Mouse (Mus musculus): ENCODE results near the gene Zic2. TPM values are rescaled to one million over a fixed set of nuclear protein-coding genes. Genes with fewer than 3 reads are reported as not detected.

Zic2 gene
- total RNA-seq, 2 experiments from 2014 or later, result not detected

DNA sequence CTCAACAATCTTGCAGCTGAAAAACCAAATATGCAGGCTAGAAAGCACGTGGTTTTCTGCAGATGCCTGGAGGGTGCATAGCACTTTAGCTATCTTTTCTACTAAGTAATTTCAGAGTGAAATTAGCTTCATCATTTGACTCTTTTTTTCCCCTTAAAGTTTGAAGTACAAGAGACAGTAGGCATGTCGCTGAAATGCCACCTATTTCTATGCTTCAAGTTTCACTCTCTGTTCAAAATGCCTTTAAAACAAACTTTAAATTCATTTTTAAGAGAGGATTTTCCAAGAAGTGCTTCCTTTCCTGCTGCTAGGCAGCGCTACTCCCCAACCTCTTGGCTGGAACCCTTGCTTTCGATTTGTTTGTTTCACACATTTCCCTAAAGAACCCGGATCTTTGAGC is 13.8 kb downstream of the Zic2 start:
- DNase-seq, result peak in 1 of 2 experiments; percentile 40
- intact Hi-C loops (cut with DNase I), result loop anchor here (2.0 to 5.0 kb wide), 2 partner anchors 14 to 43 kb away; partner anchors contain the start of genes Pcca and Zic2

DNA sequence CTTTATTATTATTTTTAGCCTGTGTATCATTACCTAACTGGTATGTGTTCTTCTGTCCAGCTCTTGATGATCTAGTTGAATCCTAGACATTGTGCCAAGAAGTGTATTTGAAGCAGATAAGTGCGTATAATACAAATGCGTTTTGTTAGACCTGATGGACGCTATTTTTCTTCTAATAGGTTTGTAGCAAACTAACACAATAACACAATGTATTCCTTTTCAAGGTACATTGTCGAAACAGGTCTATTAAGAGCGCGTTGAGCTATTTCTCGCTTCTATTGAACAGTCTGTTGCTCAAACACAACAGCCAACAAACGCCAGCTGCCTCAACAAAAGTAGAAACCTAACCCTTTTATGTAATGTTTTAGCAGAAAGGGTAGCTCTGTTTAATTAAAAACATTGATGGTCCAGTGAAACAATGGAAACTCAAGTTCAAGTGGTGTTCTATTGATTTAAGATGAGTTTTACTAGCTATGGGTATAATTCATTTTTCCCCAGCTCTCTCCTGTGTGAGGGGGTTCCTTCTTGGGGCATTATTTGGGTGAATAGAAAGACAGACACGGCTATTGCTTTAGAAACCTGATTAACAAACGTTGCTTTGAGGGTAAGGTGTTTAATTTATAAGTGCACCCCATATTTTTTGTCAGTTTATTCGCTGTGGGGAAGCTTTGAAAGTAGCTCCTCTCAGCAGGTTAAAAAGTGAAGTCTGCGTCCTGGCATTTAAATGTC is 14.6 kb downstream of the Zic2 start:
- intact Hi-C loops (cut with DNase I), result loop anchor here (2.0 to 5.0 kb wide), 3 partner anchors 15 to 387 kb away; partner anchors contain the start of genes Pcca and Zic2

DNA sequence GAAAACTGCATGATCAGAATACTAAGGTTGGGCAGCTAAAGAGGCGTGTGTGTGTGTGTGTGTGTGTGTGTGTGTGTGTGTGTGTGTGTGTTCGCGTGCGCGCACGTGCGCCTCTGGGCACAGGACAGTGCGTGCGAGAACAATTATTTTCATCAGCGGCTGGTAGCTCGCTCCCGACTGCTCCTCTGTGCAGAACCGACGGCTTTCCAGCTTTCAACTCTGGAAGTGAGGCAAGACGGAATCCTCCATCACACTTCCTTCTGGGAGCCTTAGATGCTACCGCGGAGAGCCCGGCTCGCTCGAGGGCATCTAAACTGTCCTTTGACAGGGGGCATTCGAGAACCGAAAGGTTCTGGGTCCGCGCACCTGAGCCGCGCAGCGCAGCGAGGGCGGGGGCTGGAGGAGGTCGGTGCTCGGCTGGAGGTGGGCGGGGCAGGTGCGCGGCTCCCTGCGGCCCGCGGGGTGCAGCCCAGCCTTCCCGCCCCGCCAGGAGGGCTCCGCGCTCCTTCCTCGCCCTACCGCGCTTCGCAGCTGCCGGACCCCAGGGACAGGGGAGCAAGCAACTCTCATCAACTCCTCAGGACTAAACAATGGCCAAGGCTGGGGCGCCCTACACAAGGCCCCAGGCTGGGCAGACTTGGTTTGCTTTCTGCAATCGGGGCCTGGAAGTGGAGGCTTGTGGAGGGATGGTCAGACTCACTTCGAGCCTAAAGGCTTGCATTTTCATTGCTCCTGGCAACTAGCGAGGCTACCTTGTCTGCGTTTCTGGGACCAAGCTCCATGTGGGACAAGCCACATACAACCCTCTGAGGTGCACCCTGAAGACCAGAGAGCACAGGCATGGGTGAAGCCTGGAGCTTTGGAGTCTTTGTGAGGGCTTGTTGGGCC is 15.4 kb downstream of the Zic2 start, which contains the start of gene Gm10837:
Gene Gm10837 (plus strand): TSS at position 146 of the 888 bp plus-strand sequence.
- intact Hi-C loops (cut with DNase I), result loop anchor here (5.0 kb wide), 1 partner anchor 387 kb away; no protein-coding TSS in a partner anchor
- peak in 1 of 2 experiments; percentile 6 for DNase-seq

More for the DNA sequence above, 14.6 kb downstream of the Zic2 start:
- DNase-seq, result peak in 1 of 2 experiments; percentile 7

DNA sequence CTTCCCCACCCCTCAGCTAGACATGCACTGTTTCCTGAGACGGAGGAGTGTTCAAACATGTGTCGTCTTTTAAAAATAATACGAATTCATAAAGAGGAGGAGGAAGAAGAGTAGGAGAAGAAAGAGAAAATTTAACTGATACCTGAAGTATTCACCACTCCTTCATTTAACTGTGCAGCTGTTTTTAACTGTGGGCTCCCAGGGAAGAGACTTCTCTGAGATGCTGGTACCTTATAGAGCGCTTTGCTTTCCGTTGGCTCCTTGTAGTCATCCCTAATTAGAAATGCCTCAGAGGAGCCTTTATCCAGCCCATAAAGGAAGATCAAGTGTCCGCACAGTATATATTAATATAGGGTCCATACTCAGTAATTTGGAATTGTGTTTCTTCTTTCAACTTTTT is 16.3 kb downstream of the Zic2 start:
- intact Hi-C loops (cut with DNase I), result loop anchor here (5.0 kb wide), 1 partner anchor 386 kb away; no protein-coding TSS in a partner anchor
- no peak for DNase-seq

DNA sequence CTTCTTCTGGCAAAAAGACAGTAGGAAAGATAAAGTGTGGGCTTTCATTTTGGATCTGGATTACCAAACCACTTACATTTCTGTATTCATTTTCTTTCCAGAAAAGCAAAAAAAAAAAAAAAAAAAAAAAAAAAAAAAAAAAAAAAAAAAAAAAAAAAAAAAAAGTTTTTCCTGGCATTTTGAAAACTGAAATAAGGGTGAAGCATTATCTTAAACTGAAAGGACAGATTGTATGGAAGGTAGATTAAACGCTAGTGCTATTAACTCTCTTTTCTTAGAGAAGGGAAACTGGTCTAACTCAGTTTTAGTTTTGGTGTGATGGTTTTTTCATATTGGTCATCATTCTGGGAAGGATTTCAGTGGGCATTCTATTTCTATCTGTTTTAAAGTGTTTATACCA is 16.8 kb downstream of the Zic2 start:
- intact Hi-C loops (cut with DNase I), result loop anchor here (5.0 kb wide), 1 partner anchor 385 kb away; no protein-coding TSS in a partner anchor
- DNase-seq, result no peak

DNA sequence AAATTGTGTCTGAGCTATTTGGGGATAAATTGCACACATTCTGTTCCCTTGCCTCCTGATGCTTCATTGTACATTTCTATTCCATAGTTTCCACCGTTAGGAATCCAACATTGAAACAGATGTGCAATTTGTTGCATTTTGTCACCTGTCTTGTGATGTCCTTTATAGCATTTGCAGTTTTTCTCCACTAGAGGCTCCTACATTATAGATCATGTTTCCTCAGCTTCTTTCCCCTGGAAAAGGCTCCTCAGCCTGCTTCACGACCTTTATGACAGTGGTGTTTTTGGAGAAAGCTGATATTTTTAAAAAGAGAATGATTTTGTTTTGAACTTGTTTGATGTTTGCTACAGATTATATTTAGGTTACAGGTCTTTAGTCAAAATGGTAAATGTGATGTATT is 33.8 kb downstream of the Zic2 start:
- DNase-seq, result no peak
- intact Hi-C loops (cut with DNase I), result loop anchor here (1.0 kb wide), 1 partner anchor 367 kb away; no protein-coding TSS in a partner anchor

DNA sequence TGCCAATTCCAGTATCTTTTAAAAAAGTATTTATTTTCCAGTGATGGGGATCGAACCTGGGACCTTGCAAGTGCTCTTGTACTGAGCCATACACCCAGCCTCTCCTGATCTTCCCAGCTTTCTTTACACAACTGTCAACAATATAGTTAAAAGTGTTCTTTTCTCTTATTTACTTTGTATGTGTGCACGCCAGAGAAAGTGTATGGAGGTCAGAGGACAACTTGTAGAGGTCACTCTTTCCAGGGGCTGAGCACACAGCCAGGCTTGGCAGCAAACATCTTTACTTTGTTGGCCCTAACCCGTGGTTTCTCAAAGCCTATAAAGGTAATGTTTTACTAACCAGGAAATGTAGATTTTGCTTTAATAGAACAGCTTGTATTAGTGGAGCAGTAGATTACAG is 36.3 kb downstream of the Zic2 start:
- intact Hi-C loops (cut with DNase I), result loop anchor here (10.0 kb wide), 1 partner anchor 287 kb away; no protein-coding TSS in a partner anchor

DNA sequence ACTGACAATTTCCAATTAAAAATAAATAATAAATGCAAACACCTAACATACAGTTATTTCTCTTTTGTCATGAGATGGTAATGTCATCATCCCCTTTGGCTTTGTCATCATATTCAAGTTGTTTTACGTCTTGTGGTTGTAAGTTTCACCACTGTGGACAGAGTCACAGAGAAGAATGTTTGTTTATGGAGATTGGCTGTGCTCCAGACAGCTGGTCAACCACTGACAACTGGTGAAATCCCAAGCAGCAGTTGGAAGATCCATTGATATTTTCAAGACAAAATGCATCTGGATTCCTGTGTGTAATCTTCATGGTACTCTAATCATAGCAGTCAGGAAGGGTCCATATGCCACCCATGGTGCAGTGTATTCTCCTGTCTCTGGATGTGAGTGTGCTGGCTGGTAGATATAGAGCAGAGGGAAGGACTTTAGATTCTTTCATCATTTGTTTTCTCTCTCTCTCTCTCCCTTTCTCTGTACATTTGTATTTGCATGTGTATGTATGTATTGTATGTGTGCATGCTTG is 38.3 kb downstream of the Zic2 start:
- DNase-seq, result no peak
- intact Hi-C loops (cut with DNase I), result loop anchor here (10.0 kb wide), 1 partner anchor 289 kb away; no protein-coding TSS in a partner anchor

More for the DNA sequence above, 36.3 kb downstream of the Zic2 start:
- no peak for DNase-seq

DNA sequence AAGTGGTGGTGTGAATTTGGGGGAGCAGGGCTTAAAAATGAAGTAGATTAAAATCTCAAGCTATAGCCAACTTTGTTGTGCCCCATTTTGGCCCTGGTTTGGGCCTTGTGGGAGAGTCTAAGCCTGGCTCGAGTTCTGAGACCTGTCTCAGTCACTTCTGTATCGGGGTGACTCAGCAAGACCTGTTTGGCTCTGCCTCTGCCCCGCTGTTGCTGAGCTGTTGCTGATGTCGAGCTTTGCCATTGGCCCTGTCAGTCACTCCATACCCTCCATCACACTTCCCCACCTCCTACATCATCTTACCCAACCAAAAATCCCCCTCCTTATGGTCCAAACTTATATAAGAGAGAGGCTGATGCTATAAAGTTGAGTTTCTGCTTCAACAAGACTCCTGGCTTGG is 53.2 kb downstream of the Zic2 start:
- intact Hi-C loops (cut with DNase I), result no loop called here
- no peak for DNase-seq

Other genes starting within 250 kb of the Zic2 start
- not detected for gene Gm5089, start 24.3 kb upstream of the Zic2 start, total RNA-seq (2021)
- gene Zic5, start 9.8 kb upstream of the Zic2 start, total RNA-seq (2021), result not detected
- gene Gm10837, start 15.2 kb downstream of the Zic2 start, total RNA-seq (2021), result not detected
- gene Pcca, start 58.9 kb downstream of the Zic2 start, total RNA-seq (2021), result 10 to 100 TPM; 89.7 to 93.4 TPM